Mouse (Mus musculus) cerebellum, adult 2 months (tissue): ENCODE measurements around the gene Arhgap24. TPM values are rescaled to one million over a fixed set of nuclear protein-coding genes. Genes with fewer than 3 reads are reported as not detected.
A peak's percentile ranks its signal among the peaks of the same experiment; 100 is the strongest.

ENCODE experiments used
- DNase-seq, 2 experiments: peaks; one replicate each; pipeline ENCODE4 v3.0.0; 2021
- H3K27ac ChIP-seq: fragments of 200-500 bp; 2 replicates; pipeline ENCODE4 v1.5.1; 2012; ENCODE audit warnings: low read length, control low read depth, inconsistent platforms; ENCODE audit not compliant: insufficient read depth
- H3K27me3 ChIP-seq: fragments of 200-500 bp; 2 replicates; pipeline ENCODE4 v1.6.1; 2012; ENCODE audit warnings: inconsistent platforms, mild to moderate bottlenecking, low read length, moderate library complexity; ENCODE audit not compliant: control insufficient read depth, insufficient read depth
- H3K4me1 ChIP-seq: fragments of 200-500 bp; 2 replicates; pipeline ENCODE4 v1.6.1; 2011; ENCODE audit warnings: low read length; ENCODE audit not compliant: control insufficient read depth, insufficient read depth
- H3K4me3 ChIP-seq: fragments of 200-500 bp; replicated peaks from 2 replicates; pipeline ENCODE3; 2011; ENCODE audit warnings: mild to moderate bottlenecking, low read depth, low read length, control low read depth; ENCODE audit not compliant: insufficient read depth
- CTCF ChIP-seq: fragments of 200-500 bp; IDR thresholded peaks from 2 replicates; pipeline ENCODE4 v1.5.1; 2011; ENCODE audit warnings: low read depth, mild to moderate bottlenecking, control low read depth, low read length, moderate library complexity, borderline replicate concordance; ENCODE audit not compliant: insufficient read depth
- POLR2A ChIP-seq: fragments of 200-500 bp; IDR thresholded peaks from 2 replicates; pipeline ENCODE4 v1.6.1; 2011; ENCODE audit warnings: low read length, control low read depth, borderline replicate concordance; ENCODE audit not compliant: insufficient read depth
- WGBS: fragments of 180-500 bp; shearing (Covaris S2); methylation state at CpG from one replicate; pipeline ENCODE4 v1.1.7; 2018; 5-methylcytosine and 5-hydroxymethylcytosine counted together
- polyA plus RNA-seq: library from polyadenylated mRNA; depleted of rRNA; stranded (reverse); fragments of >200 nt; gene quantifications from 2 replicates; pipeline ENCODE4 v1.2.3, GENCODE M21; 2012

Arhgap24 gene
- polyA plus RNA-seq, 1 experiment: 11.3 TPM

DNA sequence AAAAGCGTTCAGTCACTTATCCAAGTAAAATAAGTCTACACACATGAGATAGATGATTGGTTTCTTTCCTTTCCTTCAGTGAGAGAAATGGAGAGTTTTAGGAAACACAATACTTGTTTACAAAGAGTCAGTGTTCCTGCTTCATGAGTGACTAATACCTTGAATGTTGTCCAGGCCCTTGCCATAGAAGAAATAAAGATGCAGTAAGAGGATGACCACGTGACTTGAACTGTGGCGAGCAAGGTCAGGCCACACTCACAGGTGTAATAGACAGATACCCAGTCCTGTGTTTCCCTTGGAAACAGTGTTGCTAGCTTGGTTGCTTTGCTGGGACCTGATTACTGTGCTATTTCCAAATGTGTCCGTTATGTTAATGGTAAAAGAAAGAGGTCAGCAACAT, 23.4 kb downstream of the Arhgap24 start:
- no peak overlapping the region for H3K27ac ChIP-seq
- H3K4me3 ChIP-seq: no peak overlapping the region
- TF ChIP-seq POLR2A: no peak
- no peak for TF ChIP-seq CTCF
- 90% methylated on average over 4 of the region's 4 CpGs for WGBS
- H3K4me1 ChIP-seq: no peaks in the 10 kb centered on the region
- no peak for DNase-seq
- no peaks in the 10 kb centered on the region for H3K27me3 ChIP-seq

DNA sequence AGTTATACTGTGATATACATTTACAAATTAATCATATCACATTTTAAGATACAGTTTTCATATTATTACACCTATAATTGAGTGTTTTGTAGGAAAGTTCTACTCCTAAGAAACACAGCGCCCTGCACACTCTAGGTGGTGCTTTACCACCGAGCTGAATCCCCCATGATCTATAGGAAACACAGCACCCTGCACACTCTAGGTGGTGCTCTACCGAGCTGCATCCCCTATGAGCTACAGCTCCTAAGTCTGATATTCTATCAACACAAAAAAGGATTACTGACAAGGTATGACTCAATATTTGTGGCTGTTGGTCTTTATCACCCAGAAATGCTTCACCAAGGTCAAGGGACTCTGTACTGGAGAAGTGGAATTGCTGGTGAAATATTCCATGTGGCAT, 27.0 kb downstream of the Arhgap24 start:
- Histone ChIP-seq H3K4me3 (no peak overlapping the region), H3K4me1 (no peaks in the 10 kb centered on the region), H3K27ac (no peak overlapping the region), H3K27me3 (no peaks in the 10 kb centered on the region)
- WGBS: 67% methylated on average over 3 of the region's 3 CpGs
- no peak for DNase-seq
- no peak for TF ChIP-seq POLR2A
- TF ChIP-seq CTCF: no peak

DNA sequence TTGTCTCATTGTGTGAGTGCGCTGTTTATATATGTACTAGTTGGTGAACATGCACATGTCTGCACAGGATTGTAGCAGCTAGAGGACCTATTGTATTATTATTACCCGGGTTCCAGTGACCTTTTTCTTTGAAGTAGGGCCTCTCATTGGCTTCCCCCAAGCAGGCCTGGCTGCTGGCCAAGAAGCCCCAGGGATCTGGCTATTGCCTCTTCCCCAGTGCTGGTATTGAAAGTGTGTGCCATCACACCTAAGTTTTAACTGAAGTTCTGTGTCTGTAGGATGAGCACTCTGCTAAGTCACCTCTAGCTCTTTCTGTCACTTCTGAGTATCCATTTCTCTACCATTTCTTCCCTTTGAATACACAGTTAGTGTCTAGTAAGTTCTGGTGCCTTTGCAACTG, 28.2 kb downstream of the Arhgap24 start:
- H3K27me3 ChIP-seq: no peaks in the 10 kb centered on the region
- H3K27ac ChIP-seq: no peak overlapping the region
- TF ChIP-seq POLR2A (no peak), CTCF (no peak)
- 41% methylated on average over 2 of the region's 2 CpGs for WGBS
- no peak overlapping the region for H3K4me3 ChIP-seq
- H3K4me1 ChIP-seq: no peaks in the 10 kb centered on the region
- DNase-seq: peak; percentile 3 to 7

DNA sequence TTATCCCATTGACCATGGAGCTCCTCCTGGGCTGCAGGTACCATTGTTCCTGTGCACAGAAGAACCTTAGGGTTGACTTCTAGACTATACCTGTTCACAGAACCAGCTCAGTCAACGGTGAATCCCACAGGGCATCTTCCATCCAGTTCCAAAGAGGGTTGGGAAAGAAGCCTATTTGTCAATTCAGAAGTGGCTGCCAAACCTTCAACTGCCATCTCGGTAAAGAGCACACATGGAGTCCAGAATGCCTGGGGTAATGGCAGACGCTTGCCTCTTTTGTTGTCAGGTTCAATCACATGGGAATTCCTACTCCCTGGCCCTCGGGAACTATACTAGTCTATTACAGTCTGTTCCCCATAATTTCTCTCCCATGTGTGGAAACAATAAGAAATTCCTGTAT, 30.5 kb downstream of the Arhgap24 start:
- H3K27me3 ChIP-seq: no peaks in the 10 kb centered on the region
- H3K4me3 ChIP-seq: no peak overlapping the region
- no peak overlapping the region for H3K27ac ChIP-seq
- DNase-seq: no peak
- WGBS: 25% methylated on average over 4 of the region's 4 CpGs
- TF ChIP-seq POLR2A (no peak), CTCF (no peak)
- no peaks in the 10 kb centered on the region for H3K4me1 ChIP-seq

DNA sequence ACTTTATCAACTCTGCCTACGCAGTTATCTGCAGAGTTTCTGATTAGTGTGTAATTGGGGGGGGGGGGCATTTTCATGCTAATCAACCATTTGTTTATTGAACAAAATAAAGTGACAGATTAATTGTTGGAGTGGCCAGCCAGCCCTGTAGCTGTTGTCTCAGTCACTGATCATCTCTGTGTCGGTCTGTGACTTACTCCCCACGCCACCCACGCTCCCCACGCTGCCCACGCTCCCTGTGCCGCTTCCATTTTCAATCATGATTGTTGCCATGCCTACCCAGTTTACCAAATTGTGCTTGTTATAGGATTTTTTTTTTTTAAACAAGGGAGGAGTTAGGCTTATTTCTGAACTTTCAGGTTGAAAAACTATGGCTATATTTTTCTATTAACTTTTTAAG, 34.3 kb downstream of the Arhgap24 start:
- no peak for DNase-seq
- TF ChIP-seq POLR2A: no peak
- TF ChIP-seq CTCF: no peak
- Histone ChIP-seq H3K27me3 (no peaks in the 10 kb centered on the region), H3K4me1 (no peaks in the 10 kb centered on the region), H3K4me3 (no peak overlapping the region), H3K27ac (no peak overlapping the region)
- 18% methylated on average over 7 of the region's 7 CpGs for whole genome bisulfite sequencing

DNA sequence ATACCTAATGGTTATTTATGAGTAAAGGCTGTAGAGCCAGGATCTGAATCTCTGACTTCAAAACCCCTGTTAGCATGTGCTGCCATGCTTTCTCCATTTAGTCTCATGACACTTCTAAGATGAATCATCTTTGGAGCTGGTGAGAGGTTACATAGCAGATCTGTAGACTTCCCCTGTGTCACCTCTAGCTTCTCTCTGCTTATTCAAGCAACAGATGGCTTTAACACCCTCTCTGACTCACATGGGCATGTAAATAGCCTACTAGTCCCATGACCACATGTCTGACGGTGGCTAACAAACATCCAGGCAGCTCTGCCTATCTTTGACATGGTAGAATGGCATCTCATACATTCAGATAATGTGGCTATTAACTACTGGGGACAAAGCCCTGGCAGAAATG, 39.3 kb downstream of the Arhgap24 start:
- no peak overlapping the region for H3K27ac ChIP-seq
- H3K27me3 ChIP-seq: no peaks in the 10 kb centered on the region
- H3K4me1 ChIP-seq: no peaks in the 10 kb centered on the region
- no peak for DNase-seq
- TF ChIP-seq CTCF (no peak), POLR2A (no peak)
- H3K4me3 ChIP-seq: no peak overlapping the region
- 76% methylated on average over 1 of the region's 1 CpGs for WGBS

DNA sequence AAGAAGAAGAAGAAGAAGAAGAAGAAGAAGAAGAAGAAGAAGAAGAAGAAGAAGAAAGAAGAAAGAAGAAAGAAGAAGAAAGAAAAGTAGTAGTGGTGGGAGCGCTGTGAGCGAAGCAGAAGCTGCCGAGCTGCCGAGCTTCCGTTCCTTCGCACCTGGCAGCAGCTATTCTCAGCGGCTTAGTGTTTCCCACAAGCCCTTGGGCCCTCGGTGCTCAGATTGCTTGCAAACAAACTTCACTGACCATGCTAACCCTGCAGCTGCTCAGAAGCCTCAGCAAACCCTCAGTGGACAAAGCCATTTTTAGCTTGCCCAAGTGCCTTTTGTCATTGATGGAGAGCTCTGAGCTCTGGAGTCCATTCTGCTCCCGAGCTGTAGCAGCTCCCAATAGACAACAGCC, 54.1 kb downstream of the Arhgap24 start:
- no peaks in the 10 kb centered on the region for H3K27me3 ChIP-seq
- 86% methylated on average over 9 of the region's 9 CpGs for WGBS
- DNase-seq: no peak
- no peak overlapping the region for H3K27ac ChIP-seq
- TF ChIP-seq POLR2A (no peak), CTCF (no peak)
- no peaks in the 10 kb centered on the region for H3K4me1 ChIP-seq
- no peak overlapping the region for H3K4me3 ChIP-seq

DNA sequence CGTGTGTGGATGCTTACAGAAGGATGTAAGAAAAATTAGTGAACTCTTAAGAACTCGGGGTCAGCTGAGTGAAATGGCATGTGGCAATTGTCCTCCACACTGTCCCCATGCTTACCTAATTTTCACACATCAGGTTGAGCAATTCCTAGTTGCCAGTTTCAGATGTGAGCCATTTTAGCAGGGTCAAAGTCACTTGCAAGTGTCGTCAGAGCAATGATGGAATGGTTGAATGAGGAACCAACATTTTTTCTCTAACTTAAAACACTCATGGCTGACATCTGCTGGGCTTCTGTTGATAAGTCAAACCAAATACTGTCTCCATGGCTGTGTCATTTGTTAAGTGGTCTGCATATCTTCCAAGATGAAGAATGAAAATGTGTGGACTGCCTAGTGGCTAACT, 56.6 kb downstream of the Arhgap24 start:
- H3K4me3 ChIP-seq: no peak overlapping the region
- no peak for DNase-seq
- WGBS: 83% methylated on average over 3 of the region's 3 CpGs
- H3K27me3 ChIP-seq: no peaks in the 10 kb centered on the region
- TF ChIP-seq CTCF: no peak
- no peak for TF ChIP-seq POLR2A
- H3K4me1 ChIP-seq: no peaks in the 10 kb centered on the region
- H3K27ac ChIP-seq: no peak overlapping the region
